7 mouse cellular contexts compared by ENCODE assay signal in the genomic region with DNA sequence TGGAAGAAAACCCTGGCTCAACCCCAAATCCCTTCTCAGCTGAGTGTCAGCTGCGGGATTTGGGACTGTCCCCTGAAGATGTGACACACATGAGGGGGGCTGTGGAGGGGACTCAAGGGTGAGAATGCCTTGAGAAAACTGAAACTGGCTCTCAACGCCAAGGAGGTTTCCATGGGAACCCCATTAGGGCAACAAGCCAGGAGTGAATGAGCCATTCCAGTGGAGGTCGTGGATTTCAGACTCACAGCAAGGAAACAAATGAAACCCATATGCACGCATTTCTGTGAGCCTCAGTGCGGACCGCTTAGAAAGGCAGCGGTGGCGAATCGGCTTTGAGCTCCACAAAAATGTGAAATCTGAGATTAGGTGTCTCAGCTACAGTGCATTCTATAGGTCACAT. TPM values are rescaled to one million over a fixed set of nuclear protein-coding genes. Genes with fewer than 3 reads are reported as not detected.
DNase-seq lines count a peak whose midpoint lies in the region; ATAC-seq and TF ChIP-seq lines count a peak whose summit lies in the region.

No protein-coding gene starts in this region.

- peak; percentile 21 for DNase-seq in liver
- DNase-seq in layer of hippocampus, postnatal 10 days (ENCODE audit: low spot score in 2 of 2), result peak; percentile 61 to 64
- peak; percentile 50 for DNase-seq in ovary, adult 18-20 months (ENCODE audit: low spot score)
- DNase-seq in thymus, postnatal 14 days, result no peak

- TF ChIP-seq POLR2A in bone marrow macrophage, adult 2 months (IDR thresholded peaks at IDR 0.05; ENCODE audit: borderline replicate concordance, low read depth, low read length), result no peak

- H3K9ac ChIP-seq in liver, embryonic 12.5 days, result no peak overlapping the region
- no peak overlapping the region for H3K9ac ChIP-seq in forebrain, embryonic 16.5 days (replicated peaks; ENCODE audit: low read depth, low read length)

- H3K4me1 ChIP-seq in liver, embryonic 12.5 days, result peaks cover 21% of the 10 kb centered on the region
- peaks cover 34% of the 10 kb centered on the region for H3K4me1 ChIP-seq in bone marrow macrophage, adult 2 months (ENCODE audit: control insufficient read depth, insufficient read depth, low read length)
- 0 out of 2 replicates have a peak, but pooled peaks cover 2% of the 10 kb centered on the region for H3K4me1 ChIP-seq in forebrain, embryonic 16.5 days (replicated peaks; ENCODE audit: control insufficient read depth, insufficient read depth, low read length)

- no peaks in the 10 kb centered on the region for H3K36me3 ChIP-seq in liver, embryonic 12.5 days
- H3K36me3 ChIP-seq in forebrain, embryonic 16.5 days (ENCODE audit: control insufficient read depth, insufficient read depth), result no peaks in the 10 kb centered on the region

- H3K27me3 ChIP-seq in liver, embryonic 12.5 days (replicated peaks), result 0 out of 2 replicates have a peak, but pooled peaks cover 5% of the 10 kb centered on the region
- H3K27me3 ChIP-seq in forebrain, embryonic 16.5 days (replicated peaks; ENCODE audit: control insufficient read depth, insufficient read depth, low read length), result no peaks in the 10 kb centered on the region

- 67% methylated on average over 9 of the region's 9 CpGs for WGBS in liver, embryonic 12.5 days (ENCODE audit: insufficient replicate concordance)
- 20% methylated on average over 9 of the region's 9 CpGs for WGBS in forebrain, embryonic 16.5 days

- no peak overlapping the region for H3K4me2 ChIP-seq in liver, embryonic 12.5 days
- H3K4me2 ChIP-seq in forebrain, embryonic 16.5 days (ENCODE audit: low read length), result no peak overlapping the region

- no peak overlapping the region for H3K4me3 ChIP-seq in liver, embryonic 12.5 days
- H3K4me3 ChIP-seq in bone marrow macrophage, adult 2 months (ENCODE audit: insufficient read depth, low read length), result peak overlapping the region; percentile 1; the same call in 1 of the 2 replicates
- H3K4me3 ChIP-seq in forebrain, embryonic 16.5 days (replicated peaks; ENCODE audit: low read length), result no peak overlapping the region

- H3K9me3 ChIP-seq in liver, embryonic 12.5 days (replicated peaks), result no peaks in the 10 kb centered on the region
- H3K9me3 ChIP-seq in forebrain, embryonic 16.5 days (ENCODE audit: control insufficient read depth, low read length), result no peaks in the 10 kb centered on the region

- no peak for ATAC-seq in liver, embryonic 12.5 days
- peak; percentile 36; the same call in 1 of the 2 replicates for ATAC-seq in forebrain, embryonic 16.5 days

- H3K27ac ChIP-seq in liver, embryonic 12.5 days, result no peak overlapping the region; the same call in 1 of the 2 replicates
- H3K27ac ChIP-seq in bone marrow macrophage, adult 2 months (ENCODE audit: insufficient read depth, low read depth, low read length), result peak overlapping the region; percentile 99
- H3K27ac ChIP-seq in forebrain, embryonic 16.5 days (ENCODE audit: low read length), result no peak overlapping the region

- TF ChIP-seq CTCF in bone marrow macrophage, adult 2 months (IDR thresholded peaks at IDR 0.05; ENCODE audit: low read depth, low read length), result no peak

RNA-seq across cellular contexts. Expression of a gene that starts 18.1 kb away (rescaled TPM):
- polyA plus RNA-seq in liver, embryonic 12.5 days (2016; fragmentation: Nextera tagmentation; extraction: Ambion mirVana), result not detected in 2 replicates
- not detected in 2 replicates for polyA plus RNA-seq in bone marrow macrophage, adult 2 months (2012; ENCODE audit: insufficient read depth, insufficient read length, missing spikeins)
- polyA plus RNA-seq in forebrain, embryonic 16.5 days (2015; fragmentation: Nextera tagmentation; extraction: Ambion mirVana), result not detected in 2 replicates
- not detected for total RNA-seq in layer of hippocampus, postnatal 10 days (2021)

RNA-seq across cellular contexts. Expression of a gene that starts 56.3 kb away (rescaled TPM):
- polyA plus RNA-seq in liver, embryonic 12.5 days (2016; fragmentation: Nextera tagmentation; extraction: Ambion mirVana), result 7.5 and 7.7 TPM in 2 replicates
- 3.2 and 3.3 TPM in 2 replicates for polyA plus RNA-seq in bone marrow macrophage, adult 2 months (2012; ENCODE audit: insufficient read depth, insufficient read length, missing spikeins)
- 11.8 and 14.1 TPM in 2 replicates for polyA plus RNA-seq in forebrain, embryonic 16.5 days (2015; fragmentation: Nextera tagmentation; extraction: Ambion mirVana)
- total RNA-seq in layer of hippocampus, postnatal 10 days (2021), result 10 to 100 TPM; 30.3 to 30.6 TPM

RNA-seq across cellular contexts. Expression of a gene that starts 57.4 kb away (rescaled TPM):
- polyA plus RNA-seq in liver, embryonic 12.5 days (2016; fragmentation: Nextera tagmentation; extraction: Ambion mirVana), result 34.4 and 35.8 TPM in 2 replicates
- 17.1 and 18.0 TPM in 2 replicates for polyA plus RNA-seq in bone marrow macrophage, adult 2 months (2012; ENCODE audit: insufficient read depth, insufficient read length, missing spikeins)
- 418 and 445 TPM in 2 replicates for polyA plus RNA-seq in forebrain, embryonic 16.5 days (2015; fragmentation: Nextera tagmentation; extraction: Ambion mirVana)
- 100 to 1,000 TPM; 307 to 329 TPM for total RNA-seq in layer of hippocampus, postnatal 10 days (2021)

Comparison
In these comparisons a context has a peak if more than half of its experiments do, and no peak if none do; other contexts are left out.
1. RNA of a gene that starts 57.4 kb away (polyA plus RNA-seq): 418 to 445 TPM in forebrain, embryonic 16.5 days; 34.4 to 35.8 TPM in liver, embryonic 12.5 days and 17.1 to 18.0 TPM in bone marrow macrophage, adult 2 months; every median in the first group is over 10 times any median in the second.